Mouse (Mus musculus): ENCODE results near the gene Cgn. TPM values are rescaled to one million over a fixed set of nuclear protein-coding genes. Genes with fewer than 3 reads are reported as not detected.

Gene Cgn
- polyA plus RNA-seq, 1 experiment from 2014 or later, result 7.2 TPM

Other genes starting within 250 kb of the Cgn start
- gene Snx27, start 203.8 kb downstream of the Cgn start, polyA plus RNA-seq (2015; fragmentation: Nextera tagmentation; extraction: Ambion mirVana), result 17.1 and 18.7 TPM in 2 replicates
- gene Gm10972, start 143.4 kb downstream of the Cgn start, polyA plus RNA-seq (2015; fragmentation: Nextera tagmentation; extraction: Ambion mirVana), result not detected in 2 replicates
- 4.7 and 5.3 TPM in 2 replicates for gene Tuft1, start 127.6 kb downstream of the Cgn start, polyA plus RNA-seq (2015; fragmentation: Nextera tagmentation; extraction: Ambion mirVana)
- 6.7 and 8.5 TPM in 2 replicates for gene Selenbp2, start 92.9 kb downstream of the Cgn start, polyA plus RNA-seq (2015; fragmentation: Nextera tagmentation; extraction: Ambion mirVana)
- 2.4 and 2.9 TPM in 2 replicates for gene Pogz, start 51.1 kb upstream of the Cgn start, polyA plus RNA-seq (2015; fragmentation: Nextera tagmentation; extraction: Ambion mirVana)
- gene Psmb4, start 100.5 kb upstream of the Cgn start, polyA plus RNA-seq (2015; fragmentation: Nextera tagmentation; extraction: Ambion mirVana), result 201 and 214 TPM in 2 replicates
- 58.0 and 65.2 TPM in 2 replicates for gene Selenbp1, start 146.6 kb upstream of the Cgn start, polyA plus RNA-seq (2015; fragmentation: Nextera tagmentation; extraction: Ambion mirVana)
- 0.96 and 1.8 TPM in 2 replicates for gene Rfx5, start 167.6 kb upstream of the Cgn start, polyA plus RNA-seq (2015; fragmentation: Nextera tagmentation; extraction: Ambion mirVana)
- 11.6 and 12.4 TPM in 2 replicates for gene Pi4kb, start 188.2 kb upstream of the Cgn start, polyA plus RNA-seq (2015; fragmentation: Nextera tagmentation; extraction: Ambion mirVana)
- 5.8 and 8.2 TPM in 2 replicates for gene Zfp687, start 229.0 kb upstream of the Cgn start, polyA plus RNA-seq (2015; fragmentation: Nextera tagmentation; extraction: Ambion mirVana)